Mouse (Mus musculus): ENCODE measurements around the gene 4932414N04Rik. TPM values are rescaled to one million over a fixed set of nuclear protein-coding genes. Genes with fewer than 3 reads are reported as not detected.
"Not testable (repeated sequence)": the region's sequence is repeated elsewhere in the genome, so short reads cannot be mapped to it uniquely, and the experiment has no call there.

Gene 4932414N04Rik
- polyA plus RNA-seq, 1 experiment from 2014 or later, result not detected

DNA sequence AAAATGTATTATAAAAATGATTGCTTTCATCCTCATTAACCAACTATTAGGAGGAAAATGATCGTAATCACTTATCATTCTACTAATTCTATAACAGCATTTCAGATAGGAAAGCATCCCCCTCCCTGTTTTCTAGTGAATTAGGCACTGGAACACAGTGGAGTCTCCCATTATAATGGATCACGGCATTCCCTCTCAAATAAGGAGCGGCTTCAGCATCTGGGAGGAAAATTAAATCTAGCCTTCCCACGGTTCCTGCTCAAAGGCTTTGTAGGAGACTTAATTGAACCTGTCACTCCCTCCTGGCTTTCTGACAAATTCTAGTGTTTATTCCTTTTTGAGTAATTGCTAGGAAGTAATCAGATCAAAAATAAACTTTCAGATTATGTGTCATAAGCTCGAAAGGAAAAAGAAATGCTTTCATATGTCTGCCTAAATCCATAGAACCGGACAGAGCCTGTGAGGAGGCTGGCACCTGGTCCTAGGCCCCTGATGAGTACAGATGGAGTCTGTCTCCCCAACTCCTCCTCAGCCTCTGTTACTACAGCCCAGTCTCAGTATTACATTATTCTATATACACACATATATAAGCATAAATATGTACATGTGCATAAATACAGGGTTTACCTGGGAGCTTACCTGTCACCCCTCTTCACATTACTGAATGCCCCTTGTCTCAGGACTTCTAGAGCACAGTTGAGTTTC lies 111.1 kb downstream of the 4932414N04Rik start:
- no peak overlapping the region for H3K27ac ChIP-seq (ENCODE audit: low read depth)
- no peak overlapping the region for H3K9ac ChIP-seq
- H3K36me3 ChIP-seq (ENCODE audit: insufficient read depth), result no peaks in the 10 kb centered on the region
- WGBS, result 55% methylated on average over 6 of the region's 6 CpGs
- no peaks in the 10 kb centered on the region for H3K9me3 ChIP-seq (ENCODE audit: low read depth, low read length)
- H3K4me2 ChIP-seq, result no peak overlapping the region
- H3K4me1 ChIP-seq (ENCODE audit: insufficient read depth), result no peaks in the 10 kb centered on the region
- H3K27me3 ChIP-seq (ENCODE audit: insufficient read depth, low read length), result no peaks in the 10 kb centered on the region
- ATAC-seq (ENCODE audit: insufficient read depth) (no peak), DNase-seq (no peak)
- TF ChIP-seq CTCF (IDR thresholded peaks at IDR 0.05; ENCODE audit: low read depth), result no peak
- H3K4me3 ChIP-seq (ENCODE audit: low read depth, low read length), result no peak overlapping the region

GRCm38 (mm10) chr2:68782268-68783132 lies 126.2 kb downstream of the 4932414N04Rik start:
- Histone ChIP-seq H3K4me3 (ENCODE audit: low read depth, low read length) (peak overlapping the region; percentile 14), H3K36me3 (ENCODE audit: insufficient read depth) (no peaks in the 10 kb centered on the region), H3K9ac (peak overlapping the region; percentile 5; the same call in 1 of the 2 replicates), H3K27me3 (ENCODE audit: insufficient read depth, low read length) (no peaks in the 10 kb centered on the region), H3K27ac (ENCODE audit: low read depth) (peak overlapping the region; percentile 56; the same call in 1 of the 2 replicates), H3K4me1 (ENCODE audit: insufficient read depth) (no peaks in the 10 kb centered on the region), H3K4me2 (peak overlapping the region; percentile 57), H3K9me3 (ENCODE audit: low read depth, low read length) (no peaks in the 10 kb centered on the region)
- DNase-seq, result peak; percentile 57
- 23% methylated on average over 16 of the region's 16 CpGs for WGBS
- no peak for TF ChIP-seq CTCF (IDR thresholded peaks at IDR 0.05; ENCODE audit: low read depth)
- ATAC-seq (ENCODE audit: insufficient read depth), result peak; percentile 46; the same call in 1 of the 2 replicates

- not testable (repeated sequence) for H3K36me3 ChIP-seq (ENCODE audit: insufficient read depth); H3K27ac ChIP-seq (ENCODE audit: low read depth); H3K4me2 ChIP-seq; H3K4me3 ChIP-seq (ENCODE audit: low read depth, low read length); H3K9ac ChIP-seq; H3K4me1 ChIP-seq (ENCODE audit: insufficient read depth); H3K9me3 ChIP-seq (ENCODE audit: low read depth, low read length); ATAC-seq (ENCODE audit: insufficient read depth); H3K27me3 ChIP-seq (ENCODE audit: insufficient read depth, low read length); DNase-seq
- WGBS, result 83% methylated on average over 8 of the region's 8 CpGs
Measured at GRCm38 (mm10) chr2:68783664-68784063, 127.4 kb downstream of the 4932414N04Rik start.

- no peak overlapping the region for H3K4me2 ChIP-seq
- no peak overlapping the region for H3K9ac ChIP-seq
- TF ChIP-seq CTCF (IDR thresholded peaks at IDR 0.05; ENCODE audit: low read depth), result peak; percentile 86
- peak; percentile 83 for ATAC-seq (ENCODE audit: insufficient read depth)
- DNase-seq, result peak; percentile 89
- H3K4me3 ChIP-seq (ENCODE audit: low read depth, low read length), result no peak overlapping the region
- no peaks in the 10 kb centered on the region for H3K9me3 ChIP-seq (ENCODE audit: low read depth, low read length)
- H3K27me3 ChIP-seq (ENCODE audit: insufficient read depth, low read length), result no peaks in the 10 kb centered on the region
- no peak overlapping the region for H3K27ac ChIP-seq (ENCODE audit: low read depth)
- WGBS, result 33% methylated on average over 5 of the region's 5 CpGs
- no peaks in the 10 kb centered on the region for H3K36me3 ChIP-seq (ENCODE audit: insufficient read depth)
- H3K4me1 ChIP-seq (ENCODE audit: insufficient read depth), result no peaks in the 10 kb centered on the region
Measured at GRCm38 (mm10) chr2:68784710-68785427, 128.6 kb downstream of the 4932414N04Rik start.

DNA sequence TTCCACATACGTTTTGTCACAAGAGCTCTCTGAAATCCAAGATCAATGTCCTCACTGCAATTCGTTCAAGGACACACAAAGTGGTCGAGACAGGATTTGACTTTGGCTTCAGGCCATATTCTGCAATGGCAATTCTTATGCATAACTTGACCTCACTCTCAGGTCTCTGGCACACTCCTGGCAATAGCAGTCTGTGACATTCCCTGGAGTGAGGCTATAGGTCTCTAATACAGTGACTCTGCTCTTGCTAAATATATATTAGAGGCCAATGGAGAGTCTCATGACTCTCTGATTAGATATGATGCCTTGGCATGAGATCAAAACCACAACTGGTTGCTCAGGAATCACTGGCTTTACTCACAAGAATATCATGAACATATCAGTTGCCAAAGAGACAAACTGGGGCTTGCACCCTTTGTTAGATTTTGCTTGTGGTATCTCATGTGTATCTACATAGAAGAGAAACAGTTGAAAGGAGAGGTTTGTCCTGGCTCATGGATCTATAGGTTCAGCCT lies 130.9 kb downstream of the 4932414N04Rik start:
- Histone ChIP-seq H3K27ac (ENCODE audit: low read depth) (no peak overlapping the region), H3K4me2 (no peak overlapping the region), H3K36me3 (ENCODE audit: insufficient read depth) (no peaks in the 10 kb centered on the region), H3K9me3 (ENCODE audit: low read depth, low read length) (no peaks in the 10 kb centered on the region), H3K9ac (no peak overlapping the region), H3K4me1 (ENCODE audit: insufficient read depth) (no peaks in the 10 kb centered on the region), H3K4me3 (ENCODE audit: low read depth, low read length) (no peak overlapping the region), H3K27me3 (ENCODE audit: insufficient read depth, low read length) (no peaks in the 10 kb centered on the region)
- no peak for TF ChIP-seq CTCF (IDR thresholded peaks at IDR 0.05; ENCODE audit: low read depth)
- DNase-seq, result no peak
- ATAC-seq (ENCODE audit: insufficient read depth), result no peak
- 35% methylated on average over 3 of the region's 3 CpGs for WGBS

DNA sequence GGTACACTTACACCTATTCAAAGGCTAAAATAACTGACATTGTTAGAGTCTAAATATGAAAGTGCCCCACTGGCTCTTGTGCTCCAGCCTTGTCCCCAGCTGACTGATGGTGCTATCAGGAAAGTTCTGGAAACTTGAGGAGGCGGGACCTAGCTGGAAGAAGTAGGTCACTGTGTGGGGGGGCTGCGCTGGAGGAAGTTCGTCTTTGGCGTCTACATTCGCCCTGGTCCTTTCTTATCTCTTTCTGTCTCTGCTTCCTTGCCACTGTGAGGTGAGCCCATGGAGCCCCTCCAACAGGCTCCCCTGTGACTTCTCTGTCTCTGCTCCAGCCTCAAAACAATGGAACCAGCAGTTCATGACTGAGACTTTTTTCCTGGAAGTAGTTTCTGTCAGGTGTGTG lies 136.0 kb downstream of the 4932414N04Rik start:
- ATAC-seq (ENCODE audit: insufficient read depth), result no peak
- Histone ChIP-seq H3K4me2 (no peak overlapping the region), H3K4me3 (ENCODE audit: low read depth, low read length) (no peak overlapping the region), H3K9me3 (ENCODE audit: low read depth, low read length) (no peaks in the 10 kb centered on the region), H3K27me3 (ENCODE audit: insufficient read depth, low read length) (no peaks in the 10 kb centered on the region), H3K36me3 (ENCODE audit: insufficient read depth) (no peaks in the 10 kb centered on the region), H3K27ac (ENCODE audit: low read depth) (no peak overlapping the region), H3K9ac (no peak overlapping the region), H3K4me1 (ENCODE audit: insufficient read depth) (no peaks in the 10 kb centered on the region)
- DNase-seq, result no peak
- TF ChIP-seq CTCF (IDR thresholded peaks at IDR 0.05; ENCODE audit: low read depth), result no peak
- 77% methylated on average over 5 of the region's 5 CpGs for WGBS

Measured in lung, embryonic 14.5 days (tissue).